Mouse (Mus musculus): ENCODE measurements around the gene 1700017N19Rik.
A peak's percentile ranks its signal among the peaks of the same experiment; 100 is the strongest.
"Not testable (repeated sequence)": the region's sequence is repeated elsewhere in the genome, so short reads cannot be mapped to it uniquely, and the experiment has no call there.

The 1700017N19Rik gene

DNA sequence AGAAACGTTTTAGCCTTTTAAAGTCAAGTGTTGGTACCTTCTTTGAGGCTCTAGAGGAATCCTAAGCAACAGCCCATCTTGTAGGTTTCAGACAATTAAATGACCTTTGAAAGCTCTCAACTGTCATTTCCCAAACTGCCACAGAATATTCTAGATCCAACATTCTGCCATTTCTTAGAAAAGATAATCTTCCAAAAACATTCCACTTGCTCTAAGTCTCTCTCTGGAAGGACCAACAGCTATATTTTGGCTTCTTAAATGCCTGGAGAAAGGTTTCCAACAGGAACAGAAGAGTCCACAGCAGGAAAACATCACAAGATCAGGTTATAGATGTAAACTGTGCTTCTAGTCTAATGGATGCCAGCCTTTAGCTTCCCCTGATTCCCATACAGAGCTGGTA is at the start of gene 1700017N19Rik, which contains the start of gene 4930430F08Rik:
1700017N19Rik (plus strand) TSS at position 162 of the 400 bp plus-strand sequence.
4930430F08Rik (minus strand) TSS at position 101 of the 400 bp plus-strand sequence.
- no peak for DNase-seq (ENCODE audit: low spot score)

- no peak for DNase-seq (ENCODE audit: low spot score)
These were observed 33.6 kb upstream of the 1700017N19Rik start for GRCm38 (mm10) chr10:100556566-100557175.

DNA sequence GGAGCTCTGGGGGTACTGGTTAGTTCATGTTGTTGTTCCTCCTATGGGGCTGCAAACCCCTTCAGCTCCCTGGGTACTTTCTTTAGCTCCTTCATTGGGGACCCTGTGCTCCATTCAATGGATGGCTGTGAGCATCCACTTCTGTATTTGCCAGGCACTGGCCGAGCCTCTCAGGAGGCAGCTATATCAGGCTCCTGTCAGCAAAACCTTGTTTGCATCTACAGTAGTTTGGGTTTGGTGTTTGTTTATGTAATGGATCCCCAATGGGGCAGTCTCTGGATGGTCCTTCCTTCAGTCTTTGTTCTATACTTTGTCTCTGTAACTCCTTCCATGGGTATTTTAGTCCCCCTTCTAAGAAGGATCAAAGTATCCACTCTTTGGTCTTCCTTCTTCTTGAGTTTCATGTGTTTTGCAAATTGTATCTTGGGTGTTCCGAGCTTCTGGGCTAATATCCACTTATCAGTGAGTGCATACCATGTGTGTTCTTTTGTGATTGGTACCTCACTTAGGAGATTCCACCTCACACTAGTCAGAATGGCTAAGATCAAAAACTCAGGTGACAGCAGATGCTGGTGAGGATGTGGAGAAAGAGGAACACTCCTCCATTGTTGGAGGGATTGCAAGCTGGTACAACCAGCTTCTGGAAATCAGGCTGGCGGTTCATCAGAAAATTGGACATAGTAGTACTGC is 29.9 kb upstream of the 1700017N19Rik start:
- not testable (repeated sequence) for DNase-seq (ENCODE audit: low spot score)

GRCm38 (mm10) chr10:100564112-100564511 is 26.2 kb upstream of the 1700017N19Rik start:
- no peak for DNase-seq (ENCODE audit: low spot score)

GRCm38 (mm10) chr10:100571707-100572106 is 18.6 kb upstream of the 1700017N19Rik start:
- DNase-seq (ENCODE audit: low spot score), result no peak

DNA sequence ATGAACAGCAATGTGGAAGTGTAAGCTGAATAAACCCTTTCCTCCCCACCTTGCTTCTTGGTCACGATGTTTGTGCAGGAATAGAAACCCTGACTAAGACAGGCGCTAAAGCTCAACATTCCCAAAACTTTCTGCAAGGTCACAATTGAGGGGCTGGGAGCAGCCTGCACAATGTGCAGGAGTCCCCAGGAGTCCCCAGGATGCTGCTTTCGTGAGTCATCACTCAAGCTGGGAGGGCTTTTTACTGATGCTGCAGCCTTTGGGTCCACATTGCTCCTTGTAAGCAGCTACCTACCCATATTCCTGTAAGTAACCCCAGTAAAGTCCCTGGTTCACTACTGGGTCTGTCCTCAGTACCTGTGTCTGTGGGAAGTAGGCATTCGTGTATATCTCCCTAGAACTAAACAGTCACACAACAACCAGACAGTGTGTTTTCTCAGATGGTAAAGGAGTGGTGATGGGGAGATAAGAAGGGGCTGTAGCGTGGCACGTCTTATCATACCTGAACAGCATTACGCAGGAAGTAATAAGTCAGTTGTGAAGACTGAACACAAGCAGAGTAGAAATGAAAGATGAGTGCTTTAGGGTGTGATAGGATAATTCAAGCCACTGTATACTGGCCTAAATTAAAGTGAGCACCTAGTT is 15.7 kb upstream of the 1700017N19Rik start:
- DNase-seq (ENCODE audit: low spot score), result no peak

- no peak for DNase-seq (ENCODE audit: low spot score)
These were observed 15.0 kb upstream of the 1700017N19Rik start for GRCm38 (mm10) chr10:100575294-100575693.

DNA sequence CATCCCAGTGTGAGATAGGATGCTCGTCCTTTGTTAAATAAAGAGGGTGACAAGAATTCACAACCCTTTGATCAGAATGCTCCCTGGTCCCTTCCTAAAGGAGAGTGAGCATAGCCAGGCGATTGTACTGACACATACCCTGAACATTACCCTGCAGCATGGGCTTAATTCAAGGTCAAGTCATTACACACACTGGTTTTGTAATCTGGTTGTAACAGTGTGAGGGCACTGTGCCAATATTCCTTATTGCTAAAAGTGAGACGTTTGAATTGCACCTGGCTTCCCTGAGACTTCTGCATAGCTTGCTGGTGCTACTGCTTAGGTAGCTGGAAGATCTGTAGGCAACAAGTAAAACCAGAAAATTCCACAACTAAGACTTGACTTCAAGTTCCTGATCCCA is 6.1 kb upstream of the 1700017N19Rik start:
- no peak for DNase-seq (ENCODE audit: low spot score)

GRCm38 (mm10) chr10:100588524-100588923 is 1.8 kb upstream of the 1700017N19Rik start:
- DNase-seq (ENCODE audit: low spot score), result no peak

GRCm38 (mm10) chr10:100588932-100589388 is 1.3 kb upstream of the 1700017N19Rik start:
- peak; percentile 88 for DNase-seq (ENCODE audit: low spot score)

- DNase-seq (ENCODE audit: low spot score), result no peak
These were observed 8.1 kb downstream of the 1700017N19Rik start for GRCm38 (mm10) chr10:100598339-100598738.

- no peak for DNase-seq (ENCODE audit: low spot score)
These were observed 13.2 kb downstream of the 1700017N19Rik start for GRCm38 (mm10) chr10:100603511-100603910.

GRCm38 (mm10) chr10:100604254-100604653 is 14.0 kb downstream of the 1700017N19Rik start:
- DNase-seq (ENCODE audit: low spot score), result no peak

GRCm38 (mm10) chr10:100617233-100617903 is 27.1 kb downstream of the 1700017N19Rik start:
- DNase-seq (ENCODE audit: low spot score), result no peak

GRCm38 (mm10) chr10:100619474-100619873 is 29.2 kb downstream of the 1700017N19Rik start:
- DNase-seq (ENCODE audit: low spot score), result no peak

DNA sequence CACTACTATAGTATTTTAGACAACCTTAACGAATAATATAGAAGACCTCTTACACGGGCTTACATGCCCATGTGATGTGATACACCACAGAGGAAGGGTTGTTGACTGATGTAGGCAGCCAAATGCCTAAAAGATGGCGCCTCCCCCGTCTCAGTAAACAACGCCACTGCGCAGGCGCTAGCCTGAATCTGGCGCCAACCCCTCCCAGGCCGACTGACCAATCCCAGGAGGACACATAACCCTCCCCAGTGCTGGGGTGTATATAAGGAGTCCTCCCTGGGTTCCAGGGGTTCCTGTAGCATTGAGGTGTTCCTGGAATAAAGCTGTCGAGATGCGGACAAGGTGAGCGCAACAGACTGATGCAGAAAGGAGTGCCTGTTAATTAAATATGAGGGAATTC is 29.8 kb downstream of the 1700017N19Rik start:
- DNase-seq (ENCODE audit: low spot score), result peak; percentile 77

DNA sequence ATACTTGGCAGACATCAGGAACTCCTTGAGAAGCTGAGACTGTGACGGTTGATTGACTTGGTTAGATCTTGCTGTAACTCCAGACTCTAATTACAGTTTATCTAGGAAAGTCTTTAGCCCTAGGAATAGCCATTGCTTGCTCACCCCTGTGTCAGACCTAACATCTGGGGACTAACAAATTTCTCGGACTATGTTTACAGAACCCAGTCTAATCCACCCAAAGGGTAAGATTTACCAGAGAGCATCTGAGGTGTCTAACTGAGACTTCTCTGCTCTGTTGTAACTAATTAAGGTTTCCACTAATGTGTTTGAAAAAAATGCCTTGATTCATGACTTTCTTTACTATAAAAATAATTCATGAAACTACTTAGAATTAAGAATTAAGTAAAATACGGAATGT is 32.2 kb downstream of the 1700017N19Rik start:
- no peak for DNase-seq (ENCODE audit: low spot score)

DNA sequence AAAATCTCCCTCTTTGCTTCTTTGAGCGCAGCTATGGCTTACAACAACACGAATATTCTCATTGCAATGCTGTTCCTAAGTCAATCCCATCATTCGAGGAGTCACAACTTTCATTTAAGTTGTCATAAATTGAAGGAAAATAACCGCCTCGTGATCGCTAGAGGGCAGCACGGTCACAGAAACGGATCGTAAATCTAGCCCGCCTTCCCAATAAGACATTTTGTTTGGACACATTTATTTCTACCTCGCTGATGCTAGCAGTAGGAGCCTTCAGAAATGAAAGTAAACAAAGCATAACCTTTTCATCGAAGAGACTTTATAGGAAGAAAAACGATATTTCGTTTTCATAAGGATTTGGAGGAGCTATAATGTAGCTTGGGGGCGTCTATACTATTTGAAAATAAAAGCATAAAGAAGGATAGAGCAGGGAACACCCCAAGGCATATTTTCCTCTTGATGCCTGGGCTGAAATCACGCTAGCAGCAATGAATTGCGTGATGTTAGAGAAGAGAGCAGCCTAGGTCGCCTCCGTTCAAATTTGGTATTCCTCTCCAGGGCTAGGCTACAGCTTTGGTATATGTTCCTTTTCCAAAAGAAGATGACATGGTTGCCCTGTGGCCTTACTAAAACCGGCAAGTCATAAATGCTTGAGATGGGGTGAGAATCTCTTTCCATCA is 39.6 kb downstream of the 1700017N19Rik start:
- no peak for DNase-seq (ENCODE audit: low spot score)

GRCm38 (mm10) chr10:100642887-100643286 is 52.6 kb downstream of the 1700017N19Rik start:
- DNase-seq (ENCODE audit: low spot score), result no peak

- DNase-seq (ENCODE audit: low spot score), result no peak
These were observed 55.1 kb downstream of the 1700017N19Rik start for GRCm38 (mm10) chr10:100645331-100645935.

- DNase-seq (ENCODE audit: low spot score), result no peak
These were observed 63.9 kb downstream of the 1700017N19Rik start for GRCm38 (mm10) chr10:100654183-100654582.
